Mouse (Mus musculus) liver, postnatal 0 days (tissue): ENCODE results near the gene Shh. TPM values are rescaled to one million over a fixed set of nuclear protein-coding genes. Genes with fewer than 3 reads are reported as not detected.

Source experiments
- ATAC-seq: fragments of 200-750 bp; cut with Nextera tagmentation; 2 replicates; pipeline ENCODE4 v1.8.0; 2017; ENCODE audit warnings: mild to moderate bottlenecking, moderate library complexity
- DNase-seq: peaks from one replicate; pipeline ENCODE4 v3.0.0-alpha.2; 2016
- H3K27ac ChIP-seq: fragments of 300-500 bp; sonication (generic); 2 replicates; pipeline ENCODE4 v1.5.1; 2014; ENCODE audit warnings: antibody characterized with exemption, moderate library complexity, mild to moderate bottlenecking, low read depth
- H3K27me3 ChIP-seq: fragments of 300-500 bp; sonication (generic); 2 replicates; pipeline ENCODE4 v1.6.1; 2014; ENCODE audit warnings: low read length, control low read depth, mixed read lengths; ENCODE audit not compliant: insufficient read depth
- H3K36me3 ChIP-seq: fragments of 300-500 bp; sonication (generic); replicated peaks from 2 replicates; pipeline ENCODE4 v1.6.1; 2014; ENCODE audit warnings: mild to moderate bottlenecking, control low read depth, low read length, moderate library complexity, mixed read lengths; ENCODE audit not compliant: insufficient read depth
- H3K4me1 ChIP-seq: fragments of 300-500 bp; sonication (generic); 2 replicates; pipeline ENCODE4 v1.6.1; 2014; ENCODE audit warnings: antibody characterized with exemption, mild to moderate bottlenecking, control low read depth; ENCODE audit not compliant: insufficient read depth
- H3K4me2 ChIP-seq: fragments of 300-500 bp; sonication (generic); 2 replicates; pipeline ENCODE4 v1.6.1; 2014; ENCODE audit warnings: low read depth, mild to moderate bottlenecking, low read length, moderate library complexity, mixed read lengths
- H3K4me3 ChIP-seq: fragments of 300-500 bp; sonication (generic); 2 replicates; pipeline ENCODE4 v1.5.1; 2014; ENCODE audit warnings: low read depth, low read length
- H3K9ac ChIP-seq: fragments of 300-500 bp; sonication (generic); replicated peaks from 2 replicates; pipeline ENCODE4 v1.6.1; 2014; ENCODE audit warnings: mild to moderate bottlenecking, moderate library complexity
- H3K9me3 ChIP-seq: fragments of 300-500 bp; sonication (generic); 2 replicates; pipeline ENCODE4 v1.6.1; 2016; ENCODE audit warnings: mild to moderate bottlenecking, control low read depth, low read length, mixed read lengths
- CTCF ChIP-seq: sonication (generic); IDR thresholded peaks from 2 replicates; pipeline ENCODE4 v1.5.1; 2016; ENCODE audit warnings: antibody characterized with exemption, low read depth
- EP300 ChIP-seq: IDR thresholded peaks from 2 replicates; pipeline ENCODE4 v1.6.1; 2016; ENCODE audit warnings: antibody characterized with exemption, low read depth, mild to moderate bottlenecking
- WGBS: fragments of 180-500 bp; shearing (Covaris S2); extraction: QIAGEN DNeasy Blood & Tissue Kit; methylation state at CpG from one replicate; pipeline ENCODE4 v1.1.7; 2014; ENCODE audit not compliant: insufficient replicate concordance; 5-methylcytosine and 5-hydroxymethylcytosine counted together
- polyA plus RNA-seq: library from polyadenylated mRNA; unstranded; fragments of >200 nt; fragmentation: Nextera tagmentation; extraction: Ambion mirVana; gene quantifications from 2 replicates; pipeline ENCODE4 v1.2.1, GENCODE M21; 2015

Gene Shh
- polyA plus RNA-seq = not detected in 2 replicates

GRCm38 (mm10) chr5:28466760-28467306 is at the start of gene Shh:
Shh (minus strand) TSS chr5:28467256.
- ATAC-seq = no peak
- peaks cover 69% of the 10 kb centered on the region for H3K27me3 ChIP-seq
- 2% methylated on average over 31 of the region's 31 CpGs for WGBS
- TF ChIP-seq CTCF = no peak
- TF ChIP-seq EP300 = no peak
- no peak for DNase-seq
- no peaks in the 10 kb centered on the region for H3K36me3 ChIP-seq
- H3K4me2 ChIP-seq = no peak within 1 kb of the TSS
- no peaks in the 10 kb centered on the region for H3K4me1 ChIP-seq
- H3K4me3 ChIP-seq = no peak within 1 kb of the TSS
- H3K27ac ChIP-seq = no peak within 1 kb of the TSS
- H3K9me3 ChIP-seq = no peaks in the 10 kb centered on the region
- no peak within 1 kb of the TSS for H3K9ac ChIP-seq

DNA sequence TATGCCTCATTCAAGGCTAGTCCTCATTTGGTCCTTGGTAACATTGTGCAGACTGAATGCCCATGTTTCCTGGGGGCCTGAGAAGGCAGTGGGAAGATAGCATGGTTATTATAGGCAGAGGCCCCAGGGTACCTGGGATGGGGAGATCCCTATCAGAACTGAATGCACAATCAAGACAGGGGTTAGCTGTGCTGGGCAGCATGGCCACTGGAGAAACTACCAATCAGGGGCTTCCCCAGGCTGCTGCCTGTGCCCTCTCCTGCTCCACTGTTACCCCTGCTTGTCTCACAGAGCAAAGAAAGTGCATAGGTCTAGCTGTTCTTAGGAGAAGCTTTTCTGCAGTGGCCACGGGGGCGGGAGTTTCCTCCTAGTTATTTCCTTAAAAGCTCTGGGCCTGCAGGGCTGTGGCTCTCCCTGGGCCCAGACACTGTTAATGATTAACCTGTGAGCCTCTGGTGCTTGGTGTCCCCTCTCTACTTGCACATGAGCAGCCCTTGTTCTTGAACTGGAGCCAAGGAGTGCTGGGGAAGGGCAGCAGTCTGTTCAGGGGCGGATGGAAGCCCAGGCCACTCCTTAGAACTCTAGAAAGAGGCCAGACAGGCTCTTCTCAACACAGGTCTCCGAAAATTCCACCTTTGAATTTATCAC is 33.9 kb upstream of the Shh start:
- DNase-seq = peak; percentile 53
- Histone ChIP-seq H3K4me3 (no peak overlapping the region), H3K4me2 (no peak overlapping the region), H3K36me3 (no peaks in the 10 kb centered on the region), H3K4me1 (peaks cover 14% of the 10 kb centered on the region; the same call in 1 of the 2 replicates), H3K9ac (no peak overlapping the region), H3K9me3 (no peaks in the 10 kb centered on the region), H3K27ac (no peak overlapping the region), H3K27me3 (no peaks in the 10 kb centered on the region)
- ATAC-seq = peak; percentile 79; the same call in 1 of the 2 replicates
- 22% methylated on average over 4 of the region's 4 CpGs for WGBS
- TF ChIP-seq EP300 (no peak), CTCF (no peak)

DNA sequence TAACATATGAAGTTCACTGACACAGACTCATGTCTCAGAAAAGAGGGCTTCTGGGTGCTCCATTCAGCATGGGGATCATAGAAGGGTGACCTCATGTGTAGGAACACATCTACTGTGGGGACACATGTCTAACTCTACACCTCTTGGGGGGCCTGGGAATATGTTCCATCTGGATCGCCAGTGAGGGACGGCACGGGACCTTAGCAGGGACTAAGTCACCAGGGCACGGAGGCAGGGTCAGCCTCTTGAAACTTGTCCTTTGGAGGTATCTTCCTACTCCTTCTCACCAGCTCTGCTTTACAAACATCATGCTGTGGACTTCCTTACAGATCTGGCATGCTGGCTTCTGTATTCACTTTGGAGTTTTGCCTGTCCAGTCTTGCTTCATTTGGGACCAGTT is 31.8 kb upstream of the Shh start:
- H3K4me1 ChIP-seq = peaks cover 14% of the 10 kb centered on the region
- H3K4me3 ChIP-seq = no peak overlapping the region
- no peaks in the 10 kb centered on the region for H3K9me3 ChIP-seq
- WGBS = 84% methylated on average over 4 of the region's 4 CpGs
- no peak overlapping the region for H3K9ac ChIP-seq
- H3K36me3 ChIP-seq = no peaks in the 10 kb centered on the region
- TF ChIP-seq EP300 (no peak), CTCF (no peak)
- H3K27ac ChIP-seq = no peak overlapping the region
- no peak overlapping the region for H3K4me2 ChIP-seq
- no peaks in the 10 kb centered on the region for H3K27me3 ChIP-seq
- ATAC-seq (no peak), DNase-seq (no peak)

DNA sequence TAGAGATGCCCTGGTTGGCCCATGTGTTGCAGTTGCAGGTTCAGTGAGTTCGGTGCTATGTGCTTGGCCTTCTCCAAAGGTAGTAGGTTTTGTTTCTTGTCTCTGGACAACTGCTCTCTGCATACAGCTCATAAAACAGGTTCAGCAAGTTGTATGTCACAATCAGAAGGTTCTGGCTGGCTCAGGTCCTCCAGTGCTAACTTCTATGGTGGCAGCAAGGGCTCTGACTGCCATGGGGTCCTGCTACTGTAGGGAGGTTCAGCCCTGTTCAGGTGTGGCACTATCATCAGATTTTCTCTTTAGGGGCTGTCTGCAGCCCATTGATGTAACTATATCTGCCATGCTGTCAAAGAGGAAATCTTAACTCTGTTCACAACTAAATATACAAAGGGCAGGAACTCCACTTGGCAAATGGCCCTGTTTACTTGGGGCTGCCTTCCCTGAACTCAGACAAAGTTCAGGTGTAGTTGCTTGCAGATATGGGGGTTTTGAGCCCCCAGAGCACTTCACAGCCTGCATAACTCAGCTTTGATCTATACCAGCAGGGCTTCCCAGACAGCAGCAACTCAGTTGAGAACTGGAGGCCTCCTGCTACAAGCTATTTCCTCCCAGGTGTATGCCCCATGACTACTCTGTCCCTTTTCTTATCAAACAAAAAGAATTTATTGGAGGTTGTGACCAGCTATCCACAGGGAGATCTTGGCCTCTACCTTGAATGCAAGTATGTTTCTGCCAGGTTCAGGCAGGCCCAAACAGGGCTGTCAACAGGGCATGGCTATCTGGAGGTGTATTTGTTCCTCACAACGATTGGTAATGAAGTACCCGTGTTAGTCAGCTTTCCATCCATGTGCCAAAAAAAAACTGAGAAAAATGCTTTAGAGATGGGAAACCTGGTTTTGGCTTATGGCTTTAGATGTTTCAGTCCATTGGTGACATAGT is 28.9 kb upstream of the Shh start:
- no peaks in the 10 kb centered on the region for H3K9me3 ChIP-seq
- H3K4me1 ChIP-seq = peaks cover 8% of the 10 kb centered on the region
- H3K9ac ChIP-seq = no peak overlapping the region
- peak; percentile 15 for DNase-seq
- H3K27ac ChIP-seq = no peak overlapping the region
- H3K4me3 ChIP-seq = no peak overlapping the region
- TF ChIP-seq CTCF (no peak), EP300 (no peak)
- H3K27me3 ChIP-seq = no peaks in the 10 kb centered on the region
- no peak overlapping the region for H3K4me2 ChIP-seq
- ATAC-seq = no peak
- no peaks in the 10 kb centered on the region for H3K36me3 ChIP-seq
- 66% methylated on average over 3 of the region's 3 CpGs for whole genome bisulfite sequencing

DNA sequence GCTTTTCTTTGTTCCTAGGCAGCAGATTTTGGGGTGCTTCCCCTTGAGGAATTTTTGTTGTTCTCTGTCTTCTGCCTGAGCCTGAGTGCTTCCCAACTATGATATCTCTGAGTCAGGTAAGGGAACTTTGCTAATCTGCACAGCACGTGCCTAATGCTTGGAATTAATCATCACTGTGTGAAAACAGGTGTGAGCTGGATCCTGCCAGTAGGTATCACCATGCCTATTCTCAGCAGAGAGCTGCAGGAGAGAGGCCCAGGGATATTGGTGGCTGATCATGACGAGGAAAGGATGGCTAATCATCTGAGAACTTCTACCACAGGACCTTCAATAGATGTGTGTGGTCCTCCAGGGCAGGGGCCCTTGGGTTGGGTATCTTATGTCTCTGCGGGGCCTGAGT is 26.5 kb upstream of the Shh start:
- Histone ChIP-seq H3K4me2 (no peak overlapping the region), H3K4me1 (peaks cover 4% of the 10 kb centered on the region; the same call in 1 of the 2 replicates), H3K9ac (no peak overlapping the region), H3K27ac (no peak overlapping the region), H3K36me3 (no peaks in the 10 kb centered on the region), H3K9me3 (no peaks in the 10 kb centered on the region), H3K27me3 (no peaks in the 10 kb centered on the region), H3K4me3 (no peak overlapping the region)
- no peak for ATAC-seq
- 66% methylated on average over 3 of the region's 3 CpGs for WGBS
- DNase-seq = no peak
- TF ChIP-seq EP300 (no peak), CTCF (no peak)

- 61% methylated on average over 3 of the region's 3 CpGs for WGBS
- no peak overlapping the region for H3K4me2 ChIP-seq
- no peaks in the 10 kb centered on the region for H3K4me1 ChIP-seq
- no peak overlapping the region for H3K9ac ChIP-seq
- no peaks in the 10 kb centered on the region for H3K36me3 ChIP-seq
- ATAC-seq = no peak
- H3K27me3 ChIP-seq = no peaks in the 10 kb centered on the region
- H3K27ac ChIP-seq = no peak overlapping the region
- no peaks in the 10 kb centered on the region for H3K9me3 ChIP-seq
- DNase-seq = no peak
- no peak for TF ChIP-seq EP300
- no peak for TF ChIP-seq CTCF
- no peak overlapping the region for H3K4me3 ChIP-seq
Observed at GRCm38 (mm10) chr5:28482991-28483390, 15.9 kb upstream of the Shh start.
